Mouse (Mus musculus) liver, embryonic 14.5 days (tissue): ENCODE measurements around the gene Alg9. TPM values are rescaled to one million over a fixed set of nuclear protein-coding genes. Genes with fewer than 3 reads are reported as not detected.
A peak's percentile ranks its signal among the peaks of the same experiment; 100 is the strongest.
"Not testable (repeated sequence)": the region's sequence is repeated elsewhere in the genome, so short reads cannot be mapped to it uniquely, and the experiment has no call there.

Experiments
- ATAC-seq: fragments of 200-750 bp; cut with Nextera tagmentation; 2 replicates; pipeline ENCODE4 v1.8.0; 2017; ENCODE audit warnings: moderate number of reproducible peaks, mild to moderate bottlenecking, moderate library complexity; ENCODE audit not compliant: insufficient read depth
- DNase-seq, 3 experiments: peaks; one replicate each; pipeline ENCODE4 v3.0.0-alpha.2; 2012 to 2013; ENCODE audit warnings: low read depth in 3 of 3, low spot score in 3 of 3
- H3K27ac ChIP-seq: fragments of 300-500 bp; sonication (generic); 2 replicates; pipeline ENCODE4 v1.5.1; 2014; ENCODE audit warnings: moderate library complexity, mild to moderate bottlenecking, control low read depth, inconsistent platforms
- H3K27me3 ChIP-seq: fragments of 300-500 bp; sonication (generic); 2 replicates; pipeline ENCODE4 v1.6.1; 2014; ENCODE audit warnings: mild to moderate bottlenecking, low read length, moderate library complexity; ENCODE audit not compliant: control insufficient read depth, insufficient read depth
- H3K36me3 ChIP-seq: fragments of 300-500 bp; sonication (generic); replicated peaks from 2 replicates; pipeline ENCODE4 v1.6.1; 2014; ENCODE audit warnings: low read depth; ENCODE audit not compliant: control insufficient read depth, insufficient read depth
- H3K4me1 ChIP-seq, 2 experiments: fragments of 200-500 bp in 1 of 2; fragments of 300-500 bp in 1 of 2; sonication (generic) in 1 of 2; replicated peaks; 2 replicates each; pipeline ENCODE4 v1.6.1; 2012 to 2014; ENCODE audit warnings: antibody characterized with exemption in 1 of 2, inconsistent platforms in 1 of 2, low read length in 1 of 2; ENCODE audit not compliant: control insufficient read depth in 2 of 2, insufficient read depth in 2 of 2
- H3K4me2 ChIP-seq: fragments of 300-500 bp; sonication (generic); 2 replicates; pipeline ENCODE4 v1.6.1; 2014; ENCODE audit warnings: low read depth, mild to moderate bottlenecking, control low read depth, moderate library complexity
- H3K4me3 ChIP-seq, 2 experiments: fragments of 200-500 bp in 1 of 2; fragments of 300-500 bp in 1 of 2; sonication (generic) in 1 of 2; 2 replicates each; pipeline ENCODE4 v1.5.1; 2012 to 2014; ENCODE audit warnings: low read depth in 2 of 2, low read length in 2 of 2, mild to moderate bottlenecking in 2 of 2, control low read depth in 1 of 2, inconsistent platforms in 1 of 2, moderate library complexity in 1 of 2; ENCODE audit not compliant: insufficient read depth in 1 of 2
- H3K9ac ChIP-seq: fragments of 300-500 bp; sonication (generic); replicated peaks from 2 replicates; pipeline ENCODE4 v1.6.1; 2014; ENCODE audit warnings: mild to moderate bottlenecking, control low read depth, moderate library complexity
- H3K9me3 ChIP-seq: fragments of 300-500 bp; sonication (generic); 2 replicates; pipeline ENCODE4 v1.6.1; 2016; ENCODE audit warnings: low read length, mixed read lengths; ENCODE audit not compliant: control insufficient read depth
- CTCF ChIP-seq: IDR thresholded peaks from 2 replicates; pipeline ENCODE4 v1.5.1; 2016; ENCODE audit warnings: antibody characterized with exemption, low read depth, control low read depth
- EP300 ChIP-seq: IDR thresholded peaks from 2 replicates; pipeline ENCODE4 v1.6.1; 2016; ENCODE audit warnings: antibody characterized with exemption, low read depth
- WGBS: fragments of 180-500 bp; shearing (Covaris S2); extraction: QIAGEN DNeasy Blood & Tissue Kit; methylation state at CpG from one replicate; pipeline ENCODE4 v1.1.7; 2014; ENCODE audit not compliant: insufficient replicate concordance; 5-methylcytosine and 5-hydroxymethylcytosine counted together
- polyA plus RNA-seq, 2 experiments: library from polyadenylated mRNA; depleted of rRNA in 1 of 2; stranded (reverse) in 1 of 2; unstranded in 1 of 2; fragments of >200 nt; fragmentation: Nextera tagmentation in 1 of 2; extraction: Ambion mirVana in 1 of 2; gene quantifications; 2 replicates each; pipeline versions ENCODE4 v1.2.1 to v1.2.3; 2012 to 2014

The Alg9 gene
- polyA plus RNA-seq, 2 experiments: 10.1 to 12.7 TPM

- Histone ChIP-seq H3K27ac (no peak overlapping the region; the same call in 1 of the 2 replicates), H3K27me3 (no peaks in the 10 kb centered on the region), H3K4me2 (no peak overlapping the region), H3K9ac (no peak overlapping the region), H3K9me3 (no peaks in the 10 kb centered on the region), H3K4me1 (peaks cover 8 to 14% of the 10 kb centered on the region in 2 experiments), H3K4me3 (no peak overlapping the region), H3K36me3 (peaks cover 4% of the 10 kb centered on the region)
- DNase-seq (no peak), ATAC-seq (no peak)
- TF ChIP-seq CTCF: no peak
- no peak for TF ChIP-seq EP300
- 94% methylated on average over 5 of the region's 5 CpGs for WGBS
Observed at GRCm38 (mm10) chr9:50831514-50831913, 56.7 kb downstream of the Alg9 start.

GRCm38 (mm10) chr9:50832162-50832561, 57.3 kb downstream of the Alg9 start:
- peaks cover 4% of the 10 kb centered on the region for H3K36me3 ChIP-seq
- peaks cover 8 to 15% of the 10 kb centered on the region in 2 experiments for H3K4me1 ChIP-seq
- no peaks in the 10 kb centered on the region for H3K27me3 ChIP-seq
- H3K27ac ChIP-seq: peak overlapping the region; percentile 39
- no peak overlapping the region for H3K4me2 ChIP-seq
- 95% methylated on average over 4 of the region's 4 CpGs for WGBS
- H3K9me3 ChIP-seq: no peaks in the 10 kb centered on the region
- ATAC-seq (no peak), DNase-seq (no peak)
- TF ChIP-seq EP300 (no peak), CTCF (no peak)
- no peak overlapping the region for H3K4me3 ChIP-seq
- H3K9ac ChIP-seq: peak overlapping the region; percentile 11; the same call in 1 of the 2 replicates

GRCm38 (mm10) chr9:50832582-50832981, 57.8 kb downstream of the Alg9 start:
- peak; percentile 74 for TF ChIP-seq EP300
- 29% methylated on average over 2 of the region's 2 CpGs for WGBS
- peak overlapping the region; percentile 39 for H3K27ac ChIP-seq
- not testable (repeated sequence) for H3K36me3 ChIP-seq, H3K4me2 ChIP-seq, H3K27me3 ChIP-seq, H3K9me3 ChIP-seq, H3K4me3 ChIP-seq, DNase-seq
- peaks cover 8 to 15% of the 10 kb centered on the region in 2 experiments for H3K4me1 ChIP-seq
- H3K9ac ChIP-seq: peak overlapping the region; percentile 11; the same call in 1 of the 2 replicates
- ATAC-seq: peak; percentile 50; the same call in 1 of the 2 replicates

GRCm38 (mm10) chr9:50833786-50834185, 59.0 kb downstream of the Alg9 start:
- Histone ChIP-seq H3K4me3 (no peak overlapping the region), H3K27me3 (no peaks in the 10 kb centered on the region), H3K36me3 (no peaks in the 10 kb centered on the region), H3K27ac (no peak overlapping the region), H3K9ac (no peak overlapping the region), H3K4me2 (no peak overlapping the region), H3K4me1 (peaks cover 8 to 15% of the 10 kb centered on the region in 2 experiments), H3K9me3 (no peaks in the 10 kb centered on the region)
- 43% methylated on average over 8 of the region's 8 CpGs for WGBS
- no peak for ATAC-seq
- TF ChIP-seq EP300: no peak
- no peak for TF ChIP-seq CTCF
- DNase-seq: no peak

GRCm38 (mm10) chr9:50835068-50835705, 60.4 kb downstream of the Alg9 start:
- no peak for TF ChIP-seq EP300
- no peak for TF ChIP-seq CTCF
- Histone ChIP-seq H3K27ac (no peak overlapping the region), H3K4me3 (no peak overlapping the region), H3K9me3 (no peaks in the 10 kb centered on the region), H3K4me1 (peaks cover 10 to 15% of the 10 kb centered on the region in 2 experiments), H3K9ac (no peak overlapping the region), H3K36me3 (no peaks in the 10 kb centered on the region), H3K4me2 (no peak overlapping the region), H3K27me3 (no peaks in the 10 kb centered on the region)
- WGBS: 78% methylated on average over 10 of the region's 10 CpGs
- DNase-seq (no peak), ATAC-seq (no peak)
